Mouse (Mus musculus): ENCODE results near the gene Il23r.

DNA sequence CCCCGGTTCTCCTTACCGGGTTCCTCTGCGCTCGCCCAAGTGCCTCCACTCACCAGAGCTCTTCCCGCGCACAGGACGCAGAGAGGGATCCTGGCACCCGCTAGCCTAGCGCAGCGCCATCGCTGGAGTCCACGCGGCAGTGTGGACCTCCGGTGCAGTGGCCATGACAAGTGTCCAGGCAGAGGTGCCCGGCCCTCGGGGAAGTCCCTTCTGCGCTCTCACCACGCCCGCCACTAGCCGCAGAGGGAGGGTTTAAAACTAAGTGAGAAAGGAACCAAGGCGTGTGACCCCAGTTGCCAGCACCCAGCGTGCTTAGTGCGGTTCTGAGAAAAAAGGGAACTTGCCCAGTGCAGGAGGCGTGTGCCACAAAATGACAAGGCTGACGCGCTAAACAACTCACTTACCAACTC is 115.7 kb downstream of the Il23r start, which contains the start of gene Il12rb2:
- TF ChIP-seq CTCF (IDR thresholded peaks at IDR 0.05; ENCODE audit: low read depth, low read length) (no peak), GATA1 (IDR thresholded peaks at IDR 0.05; ENCODE audit: borderline replicate concordance, low read length) (no peak), TAL1 (conservative IDR thresholded peaks at IDR 0.05; ENCODE audit: low read depth, low read length) (no peak)

Data from G1E (cell line).